Mouse (Mus musculus) urinary bladder, postnatal 36 days (tissue): Measurements from ENCODE around the gene Rnf19b.
A peak's percentile ranks its signal among the peaks of the same experiment; 100 is the strongest.

ENCODE experiments used
- DNase-seq, 2 experiments: peaks; one replicate each; pipeline ENCODE4 v3.0.0; 2022; ENCODE audit warnings: low spot score in 2 of 2, mixed read lengths in 1 of 2

The Rnf19b gene

GRCm38 (mm10) chr4:129058207-129059092, at the start of gene Rnf19b:
Rnf19b (plus strand) TSS chr4:129058271.
- peak in 1 of 2 experiments; percentile 42 for DNase-seq

GRCm38 (mm10) chr4:129008672-129009071, 49.4 kb upstream of the Rnf19b start:
- DNase-seq, result no peak

- no peak for DNase-seq
These were observed 48.5 kb upstream of the Rnf19b start for GRCm38 (mm10) chr4:129009521-129009920.

- DNase-seq, result peak in 1 of 2 experiments; percentile 65
These were observed 46.4 kb upstream of the Rnf19b start for GRCm38 (mm10) chr4:129011604-129012121.

GRCm38 (mm10) chr4:129013151-129013864, 44.8 kb upstream of the Rnf19b start:
- no peak for DNase-seq

- no peak for DNase-seq
These were observed 41.7 kb upstream of the Rnf19b start for GRCm38 (mm10) chr4:129016329-129016728.

GRCm38 (mm10) chr4:129017150-129017549, 40.9 kb upstream of the Rnf19b start:
- no peak for DNase-seq

GRCm38 (mm10) chr4:129018788-129019435, 39.2 kb upstream of the Rnf19b start:
- no peak for DNase-seq

- DNase-seq, result no peak
These were observed 38.3 kb upstream of the Rnf19b start for GRCm38 (mm10) chr4:129019788-129020187.

GRCm38 (mm10) chr4:129020454-129020853, 37.6 kb upstream of the Rnf19b start:
- DNase-seq, result peak; percentile 37 to 89

- DNase-seq, result no peak
These were observed 36.6 kb upstream of the Rnf19b start for GRCm38 (mm10) chr4:129021426-129021825.

- DNase-seq, result no peak
These were observed 36.2 kb upstream of the Rnf19b start for GRCm38 (mm10) chr4:129021886-129022285.

- DNase-seq, result no peak
These were observed 34.2 kb upstream of the Rnf19b start for GRCm38 (mm10) chr4:129023884-129024283.

- peak in 1 of 2 experiments; percentile 49 for DNase-seq
These were observed 33.3 kb upstream of the Rnf19b start for GRCm38 (mm10) chr4:129024775-129025174.

- no peak for DNase-seq
These were observed 32.4 kb upstream of the Rnf19b start for GRCm38 (mm10) chr4:129025707-129026106.

GRCm38 (mm10) chr4:129030746-129031145, 27.3 kb upstream of the Rnf19b start:
- no peak for DNase-seq

GRCm38 (mm10) chr4:129031408-129031965, 26.6 kb upstream of the Rnf19b start:
- DNase-seq, result no peak

- DNase-seq, result no peak
These were observed 25.7 kb upstream of the Rnf19b start for GRCm38 (mm10) chr4:129032133-129032962.

GRCm38 (mm10) chr4:129032963-129033951, 24.8 kb upstream of the Rnf19b start:
- DNase-seq, result peak; percentile 83 to 86
